Mouse (Mus musculus): Measurements from ENCODE around the gene Sox5.

GRCm38 (mm10) chr6:144169791-144170190 lies 612.0 kb downstream of the Sox5 start:
- no peak for TF ChIP-seq EP300 (IDR thresholded peaks at IDR 0.05; ENCODE audit: low read depth)
- TF ChIP-seq CTCF (IDR thresholded peaks at IDR 0.05; ENCODE audit: low read depth): no peak

Data from heart, postnatal 0 days (tissue).